Mouse (Mus musculus): ENCODE data around the gene Nes. TPM values are rescaled to one million over a fixed set of nuclear protein-coding genes. Genes with fewer than 3 reads are reported as not detected.

Nes gene
- polyA plus RNA-seq, 1 experiment from 2014 or later = 22.2 TPM

DNA sequence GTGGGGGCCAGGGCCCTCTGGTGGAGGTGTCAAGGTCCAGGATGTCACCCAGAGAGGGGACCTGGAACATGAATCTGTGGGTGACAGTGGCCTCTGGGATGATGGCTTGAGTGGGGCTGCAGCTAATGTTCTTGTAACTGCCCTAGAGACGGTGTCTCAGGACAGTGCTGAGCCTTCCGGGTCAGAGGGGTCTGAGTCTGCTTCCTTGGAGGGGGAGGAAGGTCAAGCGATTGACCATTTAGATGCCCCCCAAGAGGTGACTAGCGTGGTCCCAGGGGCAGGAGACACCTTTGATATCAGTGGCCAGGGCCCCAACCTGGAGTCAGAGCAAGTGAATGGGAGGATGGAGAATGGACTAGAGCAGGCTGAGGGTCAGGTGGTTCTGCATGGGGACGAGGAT lies 8.6 kb downstream of the Nes start:
- Histone ChIP-seq H3K4me1 (ENCODE audit: insufficient read depth, low read depth, low read length) (peaks cover 24% of the 10 kb centered on the region; the same call in 1 of the 2 replicates), H3K36me3 (ENCODE audit: insufficient read depth, low read length) (no peaks in the 10 kb centered on the region), H3K9me3 (ENCODE audit: low read length) (no peaks in the 10 kb centered on the region), H3K27me3 (replicated peaks; ENCODE audit: insufficient read depth, low read length) (no peaks in the 10 kb centered on the region), H3K4me2 (replicated peaks; ENCODE audit: low read depth, low read length) (no peak overlapping the region), H3K9ac (replicated peaks; ENCODE audit: low read depth) (no peak overlapping the region), H3K27ac (ENCODE audit: low read length) (no peak overlapping the region), H3K4me3 (ENCODE audit: low read depth, low read length) (no peak overlapping the region)
- TF ChIP-seq CTCF (IDR thresholded peaks at IDR 0.05) (no peak), EP300 (IDR thresholded peaks at IDR 0.05) (no peak)
- DNase-seq (ENCODE audit: low spot score) (no peak), ATAC-seq (no peak)
- WGBS = 80% methylated on average over 5 of the region's 5 CpGs

DNA sequence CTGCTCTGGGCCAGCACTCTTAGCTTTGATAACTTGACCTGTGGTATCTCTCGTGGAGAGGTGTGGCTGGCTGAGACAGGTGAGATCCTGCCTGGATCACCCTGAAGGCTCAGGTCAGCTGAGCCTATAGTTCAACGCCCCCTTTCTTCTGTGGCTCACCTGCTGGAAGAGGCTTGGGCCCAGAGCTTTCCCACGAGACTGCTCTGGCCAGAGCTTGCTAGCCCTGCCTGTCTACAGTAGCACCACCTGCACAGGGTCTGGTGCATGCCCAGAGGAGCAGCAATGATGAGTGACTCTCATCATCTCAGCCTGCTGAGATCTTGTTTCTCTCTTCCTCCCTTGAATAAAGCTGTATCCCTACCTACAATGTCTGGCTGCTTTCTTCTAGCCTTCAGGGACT lies 9.2 kb downstream of the Nes start:
- TF ChIP-seq EP300 (IDR thresholded peaks at IDR 0.05) (no peak), CTCF (IDR thresholded peaks at IDR 0.05) (no peak)
- Histone ChIP-seq H3K9me3 (ENCODE audit: low read length) (no peaks in the 10 kb centered on the region), H3K4me3 (ENCODE audit: low read depth, low read length) (no peak overlapping the region), H3K27me3 (replicated peaks; ENCODE audit: insufficient read depth, low read length) (no peaks in the 10 kb centered on the region), H3K9ac (replicated peaks; ENCODE audit: low read depth) (no peak overlapping the region), H3K4me1 (ENCODE audit: insufficient read depth, low read depth, low read length) (peaks cover 26% of the 10 kb centered on the region; the same call in 1 of the 2 replicates), H3K27ac (ENCODE audit: low read length) (no peak overlapping the region), H3K36me3 (ENCODE audit: insufficient read depth, low read length) (no peaks in the 10 kb centered on the region), H3K4me2 (replicated peaks; ENCODE audit: low read depth, low read length) (no peak overlapping the region)
- ATAC-seq = no peak
- DNase-seq (ENCODE audit: low spot score) = no peak
- 60% methylated on average over 3 of the region's 3 CpGs for WGBS

DNA sequence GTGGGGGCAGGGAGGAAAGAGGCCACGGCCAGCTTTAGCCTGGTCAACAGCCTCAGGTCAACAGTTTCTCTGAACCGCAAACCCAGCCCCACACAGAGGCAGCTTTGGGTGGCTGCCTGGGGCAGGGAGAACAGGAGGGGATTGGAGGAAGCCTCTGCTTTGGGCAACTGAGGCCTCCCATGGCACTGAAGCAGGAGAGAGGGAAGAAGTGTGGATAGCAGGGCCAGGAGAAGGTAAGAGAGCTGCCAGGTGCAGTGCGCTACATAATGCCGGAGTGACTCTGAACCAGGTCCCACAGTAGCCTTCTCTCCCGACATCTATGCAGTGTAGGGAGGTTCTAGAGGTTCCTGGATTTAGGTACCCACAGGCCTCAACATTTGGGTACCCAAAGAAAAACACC lies 9.8 kb downstream of the Nes start:
- no peak for DNase-seq (ENCODE audit: low spot score)
- Histone ChIP-seq H3K4me2 (replicated peaks; ENCODE audit: low read depth, low read length) (no peak overlapping the region), H3K36me3 (ENCODE audit: insufficient read depth, low read length) (no peaks in the 10 kb centered on the region), H3K4me3 (ENCODE audit: low read depth, low read length) (no peak overlapping the region), H3K9me3 (ENCODE audit: low read length) (no peaks in the 10 kb centered on the region), H3K27me3 (replicated peaks; ENCODE audit: insufficient read depth, low read length) (no peaks in the 10 kb centered on the region), H3K9ac (replicated peaks; ENCODE audit: low read depth) (no peak overlapping the region), H3K27ac (ENCODE audit: low read length) (peak overlapping the region; percentile 95; the same call in 1 of the 2 replicates), H3K4me1 (ENCODE audit: insufficient read depth, low read depth, low read length) (peaks cover 32% of the 10 kb centered on the region; the same call in 1 of the 2 replicates)
- 74% methylated on average over 5 of the region's 5 CpGs for WGBS
- TF ChIP-seq EP300 (IDR thresholded peaks at IDR 0.05) (no peak), CTCF (IDR thresholded peaks at IDR 0.05) (no peak)
- ATAC-seq = no peak

DNA sequence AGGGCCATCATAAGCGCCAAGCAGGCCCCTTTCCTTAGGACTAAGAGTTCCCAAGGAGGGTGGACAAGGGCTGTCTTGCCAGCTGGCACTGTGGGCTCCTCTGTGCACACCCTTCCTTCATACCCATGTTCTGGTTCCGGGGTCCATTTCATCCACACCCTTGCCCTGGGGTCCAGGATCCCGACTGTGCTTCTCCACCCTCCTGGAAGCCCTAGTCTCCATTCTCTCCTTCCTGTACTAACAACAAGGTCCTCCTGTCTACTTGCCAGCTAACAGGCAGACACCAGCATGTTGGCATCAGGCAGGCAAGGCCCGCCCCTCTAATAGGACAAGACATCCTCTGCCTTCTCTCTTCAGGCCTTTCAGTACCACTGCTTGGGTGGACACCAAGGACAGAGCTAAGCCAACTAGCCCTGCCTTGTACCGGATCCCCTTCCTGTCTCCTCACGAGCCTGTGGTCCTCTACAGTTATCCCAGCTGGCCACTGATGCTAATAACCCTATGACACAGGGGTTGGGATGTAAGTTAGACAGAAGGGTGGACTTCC lies 10.4 kb downstream of the Nes start:
- Histone ChIP-seq H3K36me3 (ENCODE audit: insufficient read depth, low read length) (no peaks in the 10 kb centered on the region), H3K4me1 (ENCODE audit: insufficient read depth, low read depth, low read length) (peaks cover 37% of the 10 kb centered on the region; the same call in 1 of the 2 replicates), H3K9ac (replicated peaks; ENCODE audit: low read depth) (no peak overlapping the region), H3K9me3 (ENCODE audit: low read length) (no peaks in the 10 kb centered on the region), H3K27me3 (replicated peaks; ENCODE audit: insufficient read depth, low read length) (no peaks in the 10 kb centered on the region), H3K4me2 (replicated peaks; ENCODE audit: low read depth, low read length) (no peak overlapping the region), H3K4me3 (ENCODE audit: low read depth, low read length) (no peak overlapping the region), H3K27ac (ENCODE audit: low read length) (peak overlapping the region; percentile 95)
- TF ChIP-seq EP300 (IDR thresholded peaks at IDR 0.05) (no peak), CTCF (IDR thresholded peaks at IDR 0.05) (no peak)
- ATAC-seq (no peak), DNase-seq (ENCODE audit: low spot score) (peak; percentile 6)
- 70% methylated on average over 6 of the region's 6 CpGs for WGBS

DNA sequence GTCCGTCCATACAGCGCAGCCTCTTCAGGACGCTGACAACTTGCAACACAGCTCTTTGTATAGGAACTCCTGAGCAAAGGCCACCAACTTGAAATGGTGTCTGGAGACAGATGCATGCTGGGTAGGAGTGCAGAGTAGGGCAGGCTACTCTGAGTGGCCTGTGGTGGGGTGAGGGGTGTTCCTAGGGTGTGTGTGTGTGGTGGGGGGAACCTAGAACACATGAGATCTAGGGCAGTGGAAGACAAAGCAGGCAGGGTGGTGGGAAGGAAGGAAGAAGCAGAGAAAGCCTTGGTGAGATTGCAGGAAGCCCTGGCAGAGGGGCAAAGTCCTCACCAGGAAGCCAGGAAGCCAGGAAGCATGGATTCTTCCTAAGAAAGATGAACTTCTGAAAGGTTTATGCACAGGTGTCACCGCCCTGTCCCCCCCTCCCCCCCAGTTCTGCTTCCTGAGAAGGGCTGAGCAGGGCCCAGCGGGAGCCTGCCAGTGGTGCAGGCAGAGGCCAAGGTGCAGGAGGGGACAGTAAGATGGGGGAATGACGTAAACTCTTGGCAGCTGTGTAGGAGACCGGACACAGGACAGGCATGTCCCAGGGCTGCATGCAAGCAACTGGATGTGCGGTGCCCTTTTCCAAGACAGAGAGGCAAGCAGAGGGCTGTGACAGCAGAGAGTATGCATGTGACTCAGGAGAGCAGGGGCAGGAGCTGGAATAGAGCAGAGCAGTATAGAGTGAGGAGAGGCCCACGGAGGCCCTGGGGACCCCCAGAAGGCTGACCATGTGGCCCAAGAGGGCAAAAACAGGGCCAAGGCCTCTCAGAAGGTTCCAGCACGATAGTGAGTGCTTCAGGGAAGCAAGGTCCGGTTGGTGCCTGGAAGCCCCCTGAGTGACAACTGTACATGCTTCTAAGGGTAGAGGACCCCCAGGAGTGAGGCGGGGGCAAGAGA lies 11.3 kb downstream of the Nes start:
- ATAC-seq (peak; percentile 69), DNase-seq (ENCODE audit: low spot score) (peak; percentile 80)
- H3K36me3 ChIP-seq (ENCODE audit: insufficient read depth, low read length) = no peaks in the 10 kb centered on the region
- 25% methylated on average over 11 of the region's 12 CpGs for WGBS
- H3K27ac ChIP-seq (ENCODE audit: low read length) = peak overlapping the region; percentile 95
- peaks cover 40% of the 10 kb centered on the region; the same call in 1 of the 2 replicates for H3K4me1 ChIP-seq (ENCODE audit: insufficient read depth, low read depth, low read length)
- H3K4me3 ChIP-seq (ENCODE audit: low read depth, low read length) = no peak overlapping the region
- no peaks in the 10 kb centered on the region for H3K27me3 ChIP-seq (replicated peaks; ENCODE audit: insufficient read depth, low read length)
- H3K4me2 ChIP-seq (replicated peaks; ENCODE audit: low read depth, low read length) = peak overlapping the region; percentile 39
- TF ChIP-seq EP300 (IDR thresholded peaks at IDR 0.05) = 0 out of 2 replicates have a peak, but pooled peaks have one; percentile 9
- TF ChIP-seq CTCF (IDR thresholded peaks at IDR 0.05) = no peak
- H3K9ac ChIP-seq (replicated peaks; ENCODE audit: low read depth) = peak overlapping the region; percentile 32; the same call in 1 of the 2 replicates
- H3K9me3 ChIP-seq (ENCODE audit: low read length) = no peaks in the 10 kb centered on the region

DNA sequence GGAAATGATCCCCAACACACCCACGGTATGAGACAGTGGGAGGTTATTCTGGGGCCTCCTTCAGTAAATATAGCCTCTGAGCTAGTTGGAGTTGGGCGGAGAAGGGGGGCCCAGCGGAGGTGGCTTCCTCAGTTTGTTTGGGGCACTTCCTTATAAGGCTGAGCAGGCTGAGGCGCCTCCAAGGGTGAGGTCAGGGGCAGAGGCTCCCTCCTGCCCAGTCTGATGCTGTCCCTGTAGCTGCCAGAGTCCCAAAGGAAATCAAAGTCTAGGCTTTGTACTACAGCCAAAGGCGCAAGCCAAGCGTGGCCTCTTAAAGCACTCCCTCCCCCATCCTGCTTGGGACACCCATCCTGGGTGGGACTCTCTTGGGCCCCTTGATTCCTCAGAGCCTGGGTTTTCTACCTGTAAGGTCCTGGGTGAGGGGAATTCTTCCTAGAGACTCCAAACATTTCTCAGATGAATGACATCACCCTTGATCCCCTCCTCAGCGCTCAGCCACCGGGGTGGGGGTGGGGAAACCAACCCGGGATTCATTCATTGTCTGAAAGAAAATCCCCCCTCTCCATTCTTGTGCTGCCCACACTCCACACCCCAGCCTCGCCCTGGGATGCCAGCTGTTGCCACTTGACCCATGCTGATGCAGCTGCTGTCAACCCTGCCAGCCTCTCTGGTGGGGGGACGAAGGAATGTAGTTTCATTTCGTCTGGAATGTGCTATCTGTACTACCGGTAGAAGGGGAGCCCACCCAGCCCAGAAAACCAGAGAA lies 12.1 kb downstream of the Nes start:
- Histone ChIP-seq H3K9ac (replicated peaks; ENCODE audit: low read depth) (peak overlapping the region; percentile 32; the same call in 1 of the 2 replicates), H3K4me2 (replicated peaks; ENCODE audit: low read depth, low read length) (peak overlapping the region; percentile 39), H3K36me3 (ENCODE audit: insufficient read depth, low read length) (no peaks in the 10 kb centered on the region), H3K27me3 (replicated peaks; ENCODE audit: insufficient read depth, low read length) (no peaks in the 10 kb centered on the region), H3K4me3 (ENCODE audit: low read depth, low read length) (no peak overlapping the region), H3K9me3 (ENCODE audit: low read length) (no peaks in the 10 kb centered on the region), H3K27ac (ENCODE audit: low read length) (peak overlapping the region; percentile 95), H3K4me1 (ENCODE audit: insufficient read depth, low read depth, low read length) (peaks cover 47% of the 10 kb centered on the region; the same call in 1 of the 2 replicates)
- ATAC-seq (peak; percentile 83), DNase-seq (ENCODE audit: low spot score) (peak; percentile 93)
- WGBS = 4% methylated on average over 13 of the region's 13 CpGs
- TF ChIP-seq EP300 (IDR thresholded peaks at IDR 0.05) = 0 out of 2 replicates have a peak, but pooled peaks have one; percentile 59
- no peak for TF ChIP-seq CTCF (IDR thresholded peaks at IDR 0.05)
